Comparison of ENCODE assay signal across 8 mouse cellular contexts in genomic region chr16:24434531-24435114, GRCm38 (mm10). TPM values are rescaled to one million over a fixed set of nuclear protein-coding genes. Genes with fewer than 3 reads are reported as not detected.
A peak's percentile ranks its signal among the peaks of the same experiment; 100 is the strongest.
DNase-seq lines count a peak whose midpoint lies in the region; ATAC-seq and TF ChIP-seq lines count a peak whose summit lies in the region.

No protein-coding gene starts in this region.

- peaks cover 3 to 16% of the 10 kb centered on the region in 2 experiments; a peak in 3 of 4 replicates for H3K4me1 ChIP-seq in ES-E14 (ENCODE audit: control insufficient read depth in 2 of 2, insufficient read depth in 2 of 2, low read length in 2 of 2, poor library complexity in 1 of 2)
- H3K4me1 ChIP-seq in embryonic facial prominence, embryonic 13.5 days = peaks cover 28% of the 10 kb centered on the region
- H3K4me1 ChIP-seq in liver, embryonic 13.5 days (replicated peaks) = peaks cover 30% of the 10 kb centered on the region

- ATAC-seq in cerebellum, adult (ENCODE audit: insufficient number of reproducible peaks, low FRiP score, low TSS enrichment) = peak; percentile 37
- no peak for ATAC-seq in embryonic facial prominence, embryonic 13.5 days (ENCODE audit: insufficient number of reproducible peaks, insufficient read depth, low FRiP score, low TSS enrichment, low read depth)
- ATAC-seq in liver, embryonic 13.5 days (ENCODE audit: low read depth) = no peak

- no peak overlapping the region for H3K4me2 ChIP-seq in embryonic facial prominence, embryonic 13.5 days
- H3K4me2 ChIP-seq in liver, embryonic 13.5 days = no peak overlapping the region

- WGBS in embryonic facial prominence, embryonic 13.5 days = 37% methylated on average over 7 of the region's 7 CpGs
- 43% methylated on average over 7 of the region's 7 CpGs for whole genome bisulfite sequencing in liver, embryonic 13.5 days (ENCODE audit: insufficient replicate concordance)

- H3K9ac ChIP-seq in ES-E14 (ENCODE audit: insufficient read depth, low read depth, low read length, poor library complexity, severe bottlenecking) = no peak overlapping the region
- no peak overlapping the region for H3K9ac ChIP-seq in embryonic facial prominence, embryonic 13.5 days
- no peak overlapping the region for H3K9ac ChIP-seq in liver, embryonic 13.5 days

- H3K4me3 ChIP-seq in ES-E14 (ENCODE audit: insufficient read depth in 1 of 2, low read depth in 1 of 2, low read length in 2 of 2, poor library complexity in 1 of 2, severe bottlenecking in 1 of 2) = no peak overlapping the region
- H3K4me3 ChIP-seq in embryonic facial prominence, embryonic 13.5 days = no peak overlapping the region
- no peak overlapping the region for H3K4me3 ChIP-seq in liver, embryonic 13.5 days (replicated peaks)

- no peaks in the 10 kb centered on the region for H3K9me3 ChIP-seq in ES-E14 (ENCODE audit: control insufficient read depth, insufficient read depth, low read depth, low read length)
- no peaks in the 10 kb centered on the region for H3K9me3 ChIP-seq in embryonic facial prominence, embryonic 13.5 days
- H3K9me3 ChIP-seq in liver, embryonic 13.5 days (replicated peaks) = no peaks in the 10 kb centered on the region

- intact Hi-C loops in left cerebral cortex, postnatal 25 days (cut with DNase I) = no loop called here

- in situ Hi-C loops in ES-E14 (cut with MboI; ENCODE audit: low sequenced_read_pairs in 2 of 2, unreplicated experiment in 2 of 2) = no loop called here

- DNase-seq in cerebellum, adult 11 months = no peak
- DNase-seq in ES-E14 (ENCODE audit: low read depth, low spot score) = no peak
- DNase-seq in heart, postnatal 4 days = peak; percentile 62
- no peak for DNase-seq in liver, embryonic 13.5 days
- no peak for DNase-seq in embryo, embryonic 9.5 days (ENCODE audit: extremely low spot score)
- DNase-seq in left cerebral cortex, postnatal 25 days (ENCODE audit: low spot score in 2 of 2) = no peak

- no peaks in the 10 kb centered on the region for H3K27me3 ChIP-seq in embryonic facial prominence, embryonic 13.5 days
- no peaks in the 10 kb centered on the region for H3K27me3 ChIP-seq in liver, embryonic 13.5 days

- peak overlapping the region; percentile 11; the same call in 1 of the 2 replicates for H3K27ac ChIP-seq in ES-E14 (ENCODE audit: insufficient read depth, low read depth, low read length, poor library complexity, severe bottlenecking)
- peak overlapping the region; percentile 51; the same call in 1 of the 2 replicates for H3K27ac ChIP-seq in embryonic facial prominence, embryonic 13.5 days
- peak overlapping the region; percentile 26 for H3K27ac ChIP-seq in liver, embryonic 13.5 days

- no peaks in the 10 kb centered on the region for H3K36me3 ChIP-seq in ES-E14 (ENCODE audit: control insufficient read depth, insufficient read depth, low read length, poor library complexity, severe bottlenecking)
- no peaks in the 10 kb centered on the region for H3K36me3 ChIP-seq in embryonic facial prominence, embryonic 13.5 days
- H3K36me3 ChIP-seq in liver, embryonic 13.5 days = no peaks in the 10 kb centered on the region

TF ChIP-seq in ES-E14, 5 proteins besides CTCF, POLR2A, EP300 and RAD21:
- TF ChIP-seq MAFK (IDR thresholded peaks at IDR 0.05; ENCODE audit: insufficient read depth, low read depth, low read length) (no peak), HCFC1 (IDR thresholded peaks at IDR 0.05; ENCODE audit: borderline replicate concordance, insufficient read depth, low read length) (no peak), ZC3H11A (IDR thresholded peaks at IDR 0.05; ENCODE audit: borderline replicate concordance, low read depth, low read length) (no peak), CHD2 (IDR thresholded peaks at IDR 0.05; ENCODE audit: low read depth, low read length) (no peak), ZNF384 (IDR thresholded peaks at IDR 0.05; ENCODE audit: low read depth, low read length) (no peak)

RNA-seq across cellular contexts. Expression of gene Lpp, which starts 41.3 kb away (rescaled TPM):
- 23.4 and 31.4 TPM in 2 replicates for total RNA-seq in ES-E14 (2012; rRNA removed)
- 48.9 and 49.3 TPM in 2 replicates for polyA plus RNA-seq in embryonic facial prominence, embryonic 13.5 days (2015; fragmentation: Nextera tagmentation; extraction: Ambion mirVana)
- 10 to 100 TPM; 77.6 to 80.1 TPM for total RNA-seq in heart, postnatal 4 days (2021)
- polyA plus RNA-seq in liver, embryonic 13.5 days (2015; fragmentation: Nextera tagmentation; extraction: Ambion mirVana) = 6.1 and 7.4 TPM in 2 replicates
- 1 to 10 TPM; 5.9 to 6.0 TPM for total RNA-seq in left cerebral cortex, postnatal 25 days (2021)
